Mouse (Mus musculus) granulocyte monocyte progenitor cell, adult 5-6 weeks (primary cell): ENCODE data around the gene Cryba4. TPM values are rescaled to one million over a fixed set of nuclear protein-coding genes. Genes with fewer than 3 reads are reported as not detected.

Source experiments
- ATAC-seq: replicated peaks from 2 replicates; pipeline ENCODE4 v1.8.0; 2016; ENCODE audit warnings: mild to moderate bottlenecking, moderate TSS enrichment, inconsistent platforms; ENCODE audit not compliant: poor library complexity, severe bottlenecking
- total RNA-seq, 2 experiments: library from RNA; stranded (forward) in 1 of 2; stranded (reverse) in 1 of 2; fragments of 200-712, 200-1000 nt in 1 of 2; fragments of >200 nt in 1 of 2; fragmentation: Nextera tagmentation in 1 of 2; gene quantifications; 2 replicates each; pipeline ENCODE4 v1.2.3; 2014 to 2017

The Cryba4 gene
- total RNA-seq (2014; fragmentation: Nextera tagmentation): not detected in 2 replicates
- 0.30 TPM in 1 of 2 replicates, not detected in the other for total RNA-seq (2017)

GRCm38 (mm10) chr5:112252400-112252799 is at the start of gene Cryba4:
Gene Cryba4 (minus strand): TSS chr5:112252518.
- ATAC-seq: no peak

- ATAC-seq: no peak; the same call in 1 of the 2 replicates
These were observed 49.4 kb upstream of the Cryba4 start for GRCm38 (mm10) chr5:112301694-112302093.

- no peak for ATAC-seq
These were observed 48.5 kb upstream of the Cryba4 start for GRCm38 (mm10) chr5:112300721-112301308.

GRCm38 (mm10) chr5:112300112-112300511 is 47.8 kb upstream of the Cryba4 start:
- no peak for ATAC-seq

GRCm38 (mm10) chr5:112299399-112299798 is 47.1 kb upstream of the Cryba4 start:
- ATAC-seq: no peak

- ATAC-seq: peak; percentile 69
These were observed 46.1 kb upstream of the Cryba4 start for GRCm38 (mm10) chr5:112298226-112298988.

- ATAC-seq: 0 out of 2 replicates have a peak, but pooled peaks have one; percentile 13
These were observed 44.9 kb upstream of the Cryba4 start for GRCm38 (mm10) chr5:112297257-112297656.

- no peak for ATAC-seq
These were observed 44.3 kb upstream of the Cryba4 start for GRCm38 (mm10) chr5:112296404-112297181.

GRCm38 (mm10) chr5:112295564-112295963 is 43.2 kb upstream of the Cryba4 start:
- no peak for ATAC-seq

GRCm38 (mm10) chr5:112295162-112295561 is 42.8 kb upstream of the Cryba4 start:
- ATAC-seq: no peak

GRCm38 (mm10) chr5:112294696-112295095 is 42.4 kb upstream of the Cryba4 start:
- no peak for ATAC-seq

GRCm38 (mm10) chr5:112293800-112294199 is 41.5 kb upstream of the Cryba4 start:
- ATAC-seq: no peak

GRCm38 (mm10) chr5:112292343-112292980 is 40.1 kb upstream of the Cryba4 start:
- ATAC-seq: no peak

- ATAC-seq: no peak
These were observed 39.5 kb upstream of the Cryba4 start for GRCm38 (mm10) chr5:112291866-112292265.

- no peak for ATAC-seq
These were observed 38.2 kb upstream of the Cryba4 start for GRCm38 (mm10) chr5:112290536-112290880.

GRCm38 (mm10) chr5:112289819-112290535 is 37.7 kb upstream of the Cryba4 start:
- no peak for ATAC-seq

GRCm38 (mm10) chr5:112289236-112289635 is 36.9 kb upstream of the Cryba4 start:
- ATAC-seq: no peak

- no peak for ATAC-seq
These were observed 36.1 kb upstream of the Cryba4 start for GRCm38 (mm10) chr5:112288193-112289141.

GRCm38 (mm10) chr5:112287652-112288051 is 35.3 kb upstream of the Cryba4 start:
- ATAC-seq: no peak; the same call in 1 of the 2 replicates
